8 mouse cellular contexts compared by ENCODE assay signal in genomic region chr16:15084753-15085728, GRCm38 (mm10).
DNase-seq lines count a peak whose midpoint lies in the region; ATAC-seq and TF ChIP-seq lines count a peak whose summit lies in the region.

No protein-coding gene starts in this region.

- DNase-seq in heart, adult 11 months, result peak; percentile 96
- no peak for DNase-seq in heart, postnatal 25 days (ENCODE audit: low spot score)
- peak; percentile 84 for DNase-seq in embryonic facial prominence, embryonic 10.5 days (ENCODE audit: low spot score)
- peak; percentile 21 for DNase-seq in heart, adult 8-10 months (ENCODE audit: low spot score)
- DNase-seq in kidney, adult 2 months, result peak; percentile 65
- DNase-seq in retina, postnatal 7 days (ENCODE audit: low read depth, low spot score), result peak; percentile 8

- no peaks in the 10 kb centered on the region for H3K9me3 ChIP-seq in embryonic facial prominence, embryonic 10.5 days
- no peaks in the 10 kb centered on the region for H3K9me3 ChIP-seq in lung, embryonic 16.5 days (ENCODE audit: control insufficient read depth, low read length)

- H3K27ac ChIP-seq in embryonic facial prominence, embryonic 10.5 days (replicated peaks), result peak overlapping the region; percentile 90
- peak overlapping the region; percentile 71; the same call in 1 of the 2 replicates for H3K27ac ChIP-seq in kidney, adult 2 months (ENCODE audit: insufficient read depth, low read depth, low read length)
- H3K27ac ChIP-seq in lung, embryonic 16.5 days (ENCODE audit: low read length), result peak overlapping the region; percentile 91

- H3K9ac ChIP-seq in lung, embryonic 16.5 days (ENCODE audit: low read length), result peak overlapping the region; percentile 75

- peak overlapping the region; percentile 64 for H3K4me3 ChIP-seq in embryonic facial prominence, embryonic 10.5 days
- H3K4me3 ChIP-seq in kidney, adult 2 months (ENCODE audit: insufficient read depth, low read depth, low read length), result peak overlapping the region; percentile 55
- H3K4me3 ChIP-seq in lung, embryonic 16.5 days (ENCODE audit: low read length), result peak overlapping the region; percentile 59

- peaks cover 23% of the 10 kb centered on the region for H3K4me1 ChIP-seq in embryonic facial prominence, embryonic 10.5 days
- H3K4me1 ChIP-seq in kidney, adult 2 months (ENCODE audit: control insufficient read depth, insufficient read depth, low read length), result no peaks in the 10 kb centered on the region
- peaks cover 16% of the 10 kb centered on the region for H3K4me1 ChIP-seq in lung, embryonic 16.5 days (replicated peaks; ENCODE audit: control insufficient read depth, insufficient read depth, low read length)

- no peak for TF ChIP-seq POLR2A in kidney, adult 2 months (IDR thresholded peaks at IDR 0.05; ENCODE audit: low read depth, low read length)

- peak overlapping the region; percentile 89 for H3K4me2 ChIP-seq in lung, embryonic 16.5 days (ENCODE audit: low read depth, low read length)

- WGBS in embryonic facial prominence, embryonic 10.5 days, result 1% methylated on average over 56 of the region's 56 CpGs
- 2% methylated on average over 56 of the region's 56 CpGs for WGBS in kidney, adult 2 months
- 1% methylated on average over 56 of the region's 56 CpGs for WGBS in lung, embryonic 16.5 days

- TF ChIP-seq CTCF in kidney, adult 2 months (conservative IDR thresholded peaks at IDR 0.05; ENCODE audit: insufficient read depth, insufficient read length, low read depth, low read length), result no peak

- no peaks in the 10 kb centered on the region for H3K36me3 ChIP-seq in embryonic facial prominence, embryonic 10.5 days (replicated peaks)
- H3K36me3 ChIP-seq in kidney, adult 2 months (ENCODE audit: control insufficient read depth, insufficient read depth, low read length), result no peaks in the 10 kb centered on the region
- no peaks in the 10 kb centered on the region for H3K36me3 ChIP-seq in lung, embryonic 16.5 days (ENCODE audit: control insufficient read depth, insufficient read depth, low read length)

- intact Hi-C loops in heart, postnatal 25 days (cut with DNase I), result no loop called here

- no peaks in the 10 kb centered on the region; the same call in 1 of the 2 replicates for H3K27me3 ChIP-seq in embryonic facial prominence, embryonic 10.5 days (replicated peaks; ENCODE audit: low read depth, poor library complexity, severe bottlenecking)
- no peaks in the 10 kb centered on the region for H3K27me3 ChIP-seq in kidney, adult 2 months (replicated peaks; ENCODE audit: control insufficient read depth, insufficient read depth, low read length)
- H3K27me3 ChIP-seq in lung, embryonic 16.5 days (ENCODE audit: control insufficient read depth, insufficient read depth, low read depth, low read length), result no peaks in the 10 kb centered on the region

- peak; percentile 91 for ATAC-seq in lung, embryonic 16.5 days (ENCODE audit: low read depth)
- ATAC-seq in megakaryocyte-erythroid progenitor cell, adult 5-6 weeks (replicated peaks; ENCODE audit: low FRiP score, low TSS enrichment, poor library complexity, severe bottlenecking), result no peak
